Mouse (Mus musculus): ENCODE data around the gene Alkbh4.

GRCm38 (mm10) chr5:136165246-136165645, 29.3 kb downstream of the Alkbh4 start:
- no peak for TF ChIP-seq CTCF (IDR thresholded peaks at IDR 0.05; ENCODE audit: insufficient read depth, low read depth, low read length)
- TF ChIP-seq POLR2A (IDR thresholded peaks at IDR 0.05; ENCODE audit: insufficient read depth, low read depth, low read length) = no peak

All from olfactory bulb, adult 2 months (tissue).